ENCODE assay signal across 31 mouse cellular contexts in genomic region chr14:46755851-46756250, GRCm38 (mm10). TPM values are rescaled to one million over a fixed set of nuclear protein-coding genes. Genes with fewer than 3 reads are reported as not detected.
"Had no signal": no experiment of that assay in that cellular context is flagged by ENCODE, and none has a peak within 500 bp of the region (broad histone marks: within the 10 kb centered on the region; RNA-seq: fewer than 3 reads in every experiment).

No protein-coding gene starts in this region.

- DNase-seq: heart, postnatal 10 days; heart, postnatal 14 days; heart, postnatal 36 days; heart, postnatal 4 days; kidney, adult 11 months; kidney, adult 18-20 months; kidney, adult 2 months; kidney, adult 8-10 months; kidney, adult 9 months; kidney, postnatal 10 days; kidney, postnatal 14 days; kidney, postnatal 25 days; kidney, postnatal 36 days; kidney, postnatal 4 days; layer of hippocampus, adult 9-11 months; layer of hippocampus, postnatal 36 days had no signal

- H3K27ac ChIP-seq: heart, embryonic 13.5 days; heart, embryonic 15.5 days; hindbrain, embryonic 10.5 days; hindbrain, embryonic 12.5 days; hindbrain, embryonic 13.5 days; hindbrain, embryonic 14.5 days; hindbrain, embryonic 15.5 days; hindbrain, postnatal 0 days; intestine, embryonic 15.5 days; kidney, embryonic 15.5 days; kidney, postnatal 0 days; layer of hippocampus, adult 2 months; left cerebral cortex, adult 2 months had no signal

- H3K27me3 ChIP-seq: heart, embryonic 12.5 days; heart, embryonic 13.5 days; heart, embryonic 15.5 days; hindbrain, embryonic 12.5 days; hindbrain, embryonic 13.5 days; hindbrain, embryonic 15.5 days; intestine, embryonic 15.5 days; kidney, embryonic 15.5 days had no signal

- H3K9me3 ChIP-seq: heart, embryonic 12.5 days; heart, embryonic 13.5 days; heart, embryonic 15.5 days; hindbrain, embryonic 15.5 days; intestine, embryonic 15.5 days; kidney, embryonic 15.5 days had no signal

- H3K4me1 ChIP-seq: intestine, embryonic 15.5 days had no signal

- H3K36me3 ChIP-seq: heart, embryonic 12.5 days; heart, embryonic 13.5 days; heart, embryonic 15.5 days; hindbrain, embryonic 10.5 days; hindbrain, embryonic 12.5 days; hindbrain, embryonic 13.5 days; hindbrain, embryonic 15.5 days; intestine, embryonic 15.5 days; kidney, embryonic 15.5 days had no signal

- H3K4me3 ChIP-seq: heart, embryonic 12.5 days; heart, embryonic 13.5 days; heart, embryonic 15.5 days; hindbrain, embryonic 10.5 days; hindbrain, embryonic 12.5 days; hindbrain, embryonic 13.5 days; hindbrain, embryonic 15.5 days; intestine, embryonic 15.5 days; kidney, embryonic 15.5 days; layer of hippocampus, adult 2 months; left cerebral cortex, adult 2 months had no signal

RNA-seq across cellular contexts. Expression of gene Cdkn3, which starts 4.5 kb away (rescaled TPM):
- total RNA-seq: layer of hippocampus, adult 18-20 months; layer of hippocampus, postnatal 36 days had no signal
